Mouse (Mus musculus): ENCODE data around the gene Mapk1ip1l. TPM values are rescaled to one million over a fixed set of nuclear protein-coding genes. Genes with fewer than 3 reads are reported as not detected.
"Not testable (repeated sequence)": the region's sequence is repeated elsewhere in the genome, so short reads cannot be mapped to it uniquely, and the experiment has no call there.

Mapk1ip1l gene
- total and polyA plus RNA-seq, 3 experiments: 36.6 to 80.9 (median 51.5) TPM

DNA sequence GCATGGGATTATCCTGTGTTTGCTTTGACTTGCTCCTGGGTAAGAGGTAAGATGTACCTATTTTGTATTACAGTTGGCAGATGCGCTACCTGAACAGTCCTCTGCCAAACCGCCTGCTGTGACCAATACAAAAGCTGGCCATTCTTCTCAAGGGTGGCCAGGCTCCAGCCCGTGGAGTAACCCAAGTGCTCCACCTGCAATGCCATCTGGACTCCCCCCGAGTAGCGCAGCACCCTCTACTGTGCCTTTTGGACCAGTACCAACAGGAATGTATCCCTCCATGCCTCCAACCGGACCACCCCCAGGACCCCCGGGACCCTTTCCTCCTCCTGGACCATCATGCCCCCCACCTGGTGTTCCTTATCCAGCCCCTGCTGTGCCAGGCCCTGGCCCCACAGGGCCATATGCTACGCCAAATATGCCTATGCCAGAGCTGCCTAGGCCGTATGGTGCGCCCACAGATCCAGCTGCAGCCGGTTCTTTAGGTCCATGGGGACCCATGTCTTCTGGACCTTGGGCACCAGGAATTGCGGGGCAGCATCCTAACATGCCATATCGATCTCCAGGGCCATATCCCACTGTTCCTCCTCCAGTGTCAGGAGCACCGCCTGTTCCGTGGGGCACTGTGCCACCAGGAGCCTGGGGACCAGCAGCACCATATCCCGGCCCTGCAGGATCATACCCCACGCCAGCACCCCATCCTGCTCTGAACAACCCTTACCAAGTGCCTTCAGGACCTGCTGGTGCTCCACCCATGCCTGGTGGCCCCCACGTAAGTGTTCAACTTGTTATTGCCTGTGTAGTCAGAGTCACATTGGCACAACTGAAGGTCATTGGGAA, 12.5 kb downstream of the Mapk1ip1l start:
- Histone ChIP-seq H3K9ac (ENCODE audit: insufficient read depth, low read depth) (no peak overlapping the region), H3K36me3 (replicated peaks in 1 of 2; ENCODE audit: control insufficient read depth in 1 of 2, insufficient read depth in 1 of 2, low read length in 1 of 2) (peaks cover 51 to 89% of the 10 kb centered on the region in 2 experiments), H3K9me3 (replicated peaks; ENCODE audit: low read length) (no peaks in the 10 kb centered on the region), H3K4me3 (replicated peaks in 1 of 3; ENCODE audit: low read depth in 2 of 3, low read length in 2 of 3, poor library complexity in 1 of 3) (no peak overlapping the region), H3K27me3 (replicated peaks) (no peaks in the 10 kb centered on the region), H3K79me2 (replicated peaks; ENCODE audit: control insufficient read depth, extremely low read depth, insufficient read depth, poor library complexity, severe bottlenecking) (peaks cover 66% of the 10 kb centered on the region), H3K4me1 (ENCODE audit: control insufficient read depth in 1 of 2, insufficient read depth in 2 of 2) (peaks cover 0 to 5% of the 10 kb centered on the region in 2 experiments; a peak in 2 of 4 replicates), H3K27ac (ENCODE audit: insufficient read depth, low read depth) (no peak overlapping the region), H3K4me2 (ENCODE audit: insufficient read depth, low read depth, poor library complexity, severe bottlenecking) (no peak overlapping the region)
- in situ Hi-C loops (cut with MboI; ENCODE audit: low pct_ligation_motif_present, low pct_unique_long_range_greater_than_20kb, low sequenced_read_pairs): no loop called here
- dilution Hi-C loops (cut with MboI; ENCODE audit: extremely low pct_ligation_motif_present, extremely low pct_unique_long_range_greater_than_20kb, low sequenced_read_pairs): no loop called here
- no peak for DNase-seq (ENCODE audit: extremely low read depth)
- TF ChIP-seq POLR2AphosphoS2 (IDR thresholded peaks at IDR 0.05; ENCODE audit: low read depth, low read length) (no peak), ETS1 (conservative IDR thresholded peaks at IDR 0.05; ENCODE audit: low read depth, low read length) (no peak), IRF4 (IDR thresholded peaks at IDR 0.05; ENCODE audit: low read depth, low read length) (no peak), CTCF (conservative IDR thresholded peaks at IDR 0.05 in 1 of 2, IDR thresholded peaks at IDR 0.05 in 1 of 2; ENCODE audit: low read depth in 2 of 2, low read length in 2 of 2) (no peak)

DNA sequence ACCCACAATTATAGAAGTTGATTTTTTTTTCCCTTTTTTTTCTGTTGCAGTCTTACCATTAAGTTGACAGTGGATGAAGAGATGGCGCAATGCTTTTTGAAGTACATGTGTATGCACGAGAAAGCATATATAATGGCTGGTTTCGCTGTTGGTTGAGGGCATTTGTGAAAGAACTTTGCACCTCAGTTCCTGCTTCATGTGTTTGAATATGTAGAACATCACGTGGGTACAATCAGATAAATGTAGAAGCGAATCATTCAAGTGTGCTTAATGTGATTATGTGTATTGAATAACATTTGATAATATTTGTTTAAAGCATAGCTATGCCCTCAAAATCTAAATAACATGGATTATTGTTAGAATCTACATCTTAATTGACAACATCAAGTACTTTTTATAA, 21.3 kb downstream of the Mapk1ip1l start:
- H3K79me2 ChIP-seq (replicated peaks; ENCODE audit: control insufficient read depth, extremely low read depth, insufficient read depth, poor library complexity, severe bottlenecking): peaks cover 17% of the 10 kb centered on the region
- in situ Hi-C loops (cut with MboI; ENCODE audit: low pct_ligation_motif_present, low pct_unique_long_range_greater_than_20kb, low sequenced_read_pairs) (no loop called here), dilution Hi-C loops (cut with MboI; ENCODE audit: extremely low pct_ligation_motif_present, extremely low pct_unique_long_range_greater_than_20kb, low sequenced_read_pairs) (no loop called here)
- no peak overlapping the region for H3K9ac ChIP-seq (ENCODE audit: insufficient read depth, low read depth)
- no peak overlapping the region for H3K4me2 ChIP-seq (ENCODE audit: insufficient read depth, low read depth, poor library complexity, severe bottlenecking)
- H3K4me1 ChIP-seq (ENCODE audit: control insufficient read depth in 1 of 2, insufficient read depth in 2 of 2): peaks cover 0 to 5% of the 10 kb centered on the region in 2 experiments; a peak in 2 of 4 replicates
- no peaks in the 10 kb centered on the region for H3K27me3 ChIP-seq (replicated peaks)
- no peak overlapping the region for H3K27ac ChIP-seq (ENCODE audit: insufficient read depth, low read depth)
- TF ChIP-seq TCF12 (IDR thresholded peaks at IDR 0.05; ENCODE audit: low read depth, low read length): no peak
- TF ChIP-seq E2F4 (IDR thresholded peaks at IDR 0.05; ENCODE audit: insufficient replicate concordance, low read depth, low read length): no peak
- no peak for TF ChIP-seq CHD2 (IDR thresholded peaks at IDR 0.05; ENCODE audit: low read length)
- no peak for TF ChIP-seq ZKSCAN1 (IDR thresholded peaks at IDR 0.05; ENCODE audit: borderline replicate concordance, low read depth, low read length)
- TF ChIP-seq PAX5 (IDR thresholded peaks at IDR 0.05; ENCODE audit: low read length): no peak
- no peak for TF ChIP-seq USF1 (IDR thresholded peaks at IDR 0.05; ENCODE audit: low read depth, low read length)
- no peak for TF ChIP-seq SIN3A (IDR thresholded peaks at IDR 0.05; ENCODE audit: low read length)
- TF ChIP-seq ZC3H11A (IDR thresholded peaks at IDR 0.05; ENCODE audit: low read depth, low read length): no peak
- no peak for TF ChIP-seq ETS1 (conservative IDR thresholded peaks at IDR 0.05; ENCODE audit: low read depth, low read length)
- no peak for TF ChIP-seq CTCF (conservative IDR thresholded peaks at IDR 0.05 in 1 of 2, IDR thresholded peaks at IDR 0.05 in 1 of 2; ENCODE audit: low read depth in 2 of 2, low read length in 2 of 2)
- no peak for TF ChIP-seq MAX (IDR thresholded peaks at IDR 0.05; ENCODE audit: low read length)
- TF ChIP-seq EP300 (IDR thresholded peaks at IDR 0.05; ENCODE audit: low read length): no peak
- no peak for TF ChIP-seq HCFC1 (IDR thresholded peaks at IDR 0.05; ENCODE audit: low read depth, low read length)
- TF ChIP-seq TBP (conservative IDR thresholded peaks at IDR 0.05; ENCODE audit: low read depth, low read length): no peak
- TF ChIP-seq KAT2A (IDR thresholded peaks at IDR 0.05; ENCODE audit: insufficient replicate concordance, low read length): no peak
- TF ChIP-seq ZMIZ1 (IDR thresholded peaks at IDR 0.05; ENCODE audit: low read depth, low read length): no peak
- peaks cover 36 to 68% of the 10 kb centered on the region in 2 experiments for H3K36me3 ChIP-seq (replicated peaks in 1 of 2; ENCODE audit: control insufficient read depth in 1 of 2, insufficient read depth in 1 of 2, low read length in 1 of 2)
- no peaks in the 10 kb centered on the region for H3K9me3 ChIP-seq (replicated peaks; ENCODE audit: low read length)
- no peak overlapping the region for H3K4me3 ChIP-seq (replicated peaks in 1 of 3; ENCODE audit: low read depth in 2 of 3, low read length in 2 of 3, poor library complexity in 1 of 3)
- DNase-seq (ENCODE audit: extremely low read depth): no peak

GRCm38 (mm10) chr14:47321581-47321980, 23.5 kb downstream of the Mapk1ip1l start:
- H3K27ac ChIP-seq (ENCODE audit: insufficient read depth, low read depth); H3K9me3 ChIP-seq (replicated peaks; ENCODE audit: low read length); H3K79me2 ChIP-seq (replicated peaks; ENCODE audit: control insufficient read depth, extremely low read depth, insufficient read depth, poor library complexity, severe bottlenecking); in situ Hi-C loops (cut with MboI; ENCODE audit: low pct_ligation_motif_present, low pct_unique_long_range_greater_than_20kb, low sequenced_read_pairs); H3K4me2 ChIP-seq (ENCODE audit: insufficient read depth, low read depth, poor library complexity, severe bottlenecking); H3K4me1 ChIP-seq (ENCODE audit: control insufficient read depth in 1 of 2, insufficient read depth in 2 of 2); H3K4me3 ChIP-seq (replicated peaks in 1 of 3; ENCODE audit: low read depth in 2 of 3, low read length in 2 of 3, poor library complexity in 1 of 3); H3K27me3 ChIP-seq (replicated peaks); H3K9ac ChIP-seq (ENCODE audit: insufficient read depth, low read depth); dilution Hi-C loops (cut with MboI; ENCODE audit: extremely low pct_ligation_motif_present, extremely low pct_unique_long_range_greater_than_20kb, low sequenced_read_pairs); DNase-seq (ENCODE audit: extremely low read depth): not testable (repeated sequence)
- H3K36me3 ChIP-seq (replicated peaks in 1 of 2; ENCODE audit: control insufficient read depth in 1 of 2, insufficient read depth in 1 of 2, low read length in 1 of 2): peaks cover 24 to 58% of the 10 kb centered on the region in 2 experiments
